Mouse (Mus musculus) 3T3-L1 (cell line): ENCODE results near the gene Ankrd13b.

Experiments used
- DNase-seq: peaks from one replicate; pipeline ENCODE4 v3.0.0-alpha.2; 2015; ENCODE audit warnings: low read depth, low spot score

Ankrd13b gene

DNA sequence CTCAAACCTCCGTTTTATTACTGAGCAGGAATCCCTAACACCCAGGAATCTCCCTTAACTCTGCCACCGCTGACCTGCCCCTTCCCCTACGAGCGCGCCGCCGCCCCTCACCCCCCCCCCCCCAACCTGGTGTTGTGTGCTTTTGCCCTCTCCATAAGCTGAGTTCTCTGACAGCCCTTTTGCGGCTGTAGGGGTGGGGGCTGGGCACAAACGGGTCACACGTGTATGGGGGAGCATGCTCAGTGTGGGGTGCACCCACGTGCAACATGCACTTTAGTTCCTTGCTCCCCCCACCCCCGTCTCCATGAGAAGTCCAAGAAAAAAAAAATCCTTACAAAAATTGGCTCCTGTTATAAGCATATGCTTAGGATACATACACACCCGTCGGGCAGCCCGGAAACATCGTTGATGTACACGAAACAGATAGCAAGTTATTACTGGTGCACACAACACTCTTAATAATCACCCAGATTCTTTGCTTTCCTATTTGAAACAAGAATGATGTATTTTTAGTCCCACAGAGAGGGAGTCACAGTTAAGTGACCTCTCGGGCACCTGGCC is 2.9 kb upstream of the Ankrd13b start:
- DNase-seq, result peak; percentile 61

DNA sequence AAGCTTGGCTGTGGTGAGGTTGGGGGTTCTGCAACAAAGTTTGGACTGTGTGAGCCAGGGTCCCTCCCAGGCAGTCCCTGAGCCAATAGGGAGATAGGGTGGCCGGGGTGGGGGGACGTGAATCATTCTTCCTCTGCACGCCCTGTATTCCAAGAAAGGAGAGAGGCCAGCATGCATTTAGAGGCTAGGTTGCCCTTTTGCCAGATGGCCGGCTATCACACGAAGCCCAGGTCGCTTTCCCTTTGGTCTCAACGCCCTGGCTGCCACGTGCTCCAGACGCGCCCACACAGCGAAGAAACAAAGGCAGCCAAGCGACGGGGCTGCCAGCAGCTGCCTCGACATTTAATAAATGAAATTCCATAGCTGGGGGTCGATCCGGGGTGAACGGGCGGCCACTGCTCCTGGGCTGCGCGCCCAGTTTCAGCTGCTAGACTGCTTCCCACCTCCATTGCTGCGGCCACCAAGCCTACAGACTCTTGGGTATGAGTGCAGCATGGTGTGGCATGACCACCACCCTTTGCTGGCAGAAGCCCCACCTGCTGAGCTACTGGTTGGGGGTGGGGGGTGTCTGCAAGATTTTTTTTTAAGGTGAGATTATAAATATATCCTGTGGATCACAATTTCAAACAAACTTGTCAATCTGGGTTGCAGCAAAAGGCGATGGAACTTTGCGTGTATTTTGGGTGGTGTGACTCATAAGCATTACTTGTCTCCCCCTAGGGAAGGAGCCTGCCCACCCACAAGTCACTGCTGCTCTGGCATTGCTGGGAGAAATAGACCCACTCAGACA is 2.2 kb upstream of the Ankrd13b start:
- DNase-seq, result peak; percentile 91

DNA sequence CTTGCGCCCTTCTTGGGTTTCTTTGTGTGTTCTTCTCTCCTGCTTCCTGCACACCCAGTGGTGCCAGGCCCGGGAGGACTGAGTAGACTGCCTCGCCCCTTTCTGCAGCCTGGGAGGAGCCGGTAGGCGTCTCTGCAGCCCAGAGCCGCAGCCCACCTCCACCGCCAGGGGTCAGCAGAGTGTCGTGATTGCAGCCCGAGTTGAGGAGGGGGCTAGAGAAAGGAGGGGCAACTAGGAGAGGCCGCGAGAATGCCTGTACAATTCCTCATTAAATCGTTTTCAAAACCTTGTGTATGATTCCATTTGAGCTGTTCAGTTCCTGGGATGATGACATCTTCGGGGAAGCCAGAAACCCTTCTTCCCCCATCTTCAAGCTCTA is 1.6 kb upstream of the Ankrd13b start:
- DNase-seq, result peak; percentile 91

DNA sequence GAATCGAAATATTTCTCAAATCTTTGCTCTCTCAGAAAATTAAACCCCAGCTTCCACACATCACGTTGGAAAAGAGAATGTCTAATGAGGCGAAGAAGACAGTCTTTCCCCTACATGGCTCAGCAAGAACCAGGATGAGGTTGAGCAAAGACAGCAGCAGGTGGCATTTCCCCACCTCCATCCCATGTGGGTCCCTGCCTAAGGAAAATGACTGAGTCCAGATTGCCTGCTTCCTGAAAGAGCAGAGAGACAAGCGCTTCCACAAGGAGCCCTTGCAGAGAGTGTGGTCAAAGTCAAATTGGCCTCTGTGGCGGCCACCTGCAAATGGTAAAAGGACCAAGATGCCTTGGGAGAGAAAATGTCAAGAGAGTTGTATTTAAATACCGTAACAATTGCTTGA is 973 bp upstream of the Ankrd13b start:
- no peak for DNase-seq

DNA sequence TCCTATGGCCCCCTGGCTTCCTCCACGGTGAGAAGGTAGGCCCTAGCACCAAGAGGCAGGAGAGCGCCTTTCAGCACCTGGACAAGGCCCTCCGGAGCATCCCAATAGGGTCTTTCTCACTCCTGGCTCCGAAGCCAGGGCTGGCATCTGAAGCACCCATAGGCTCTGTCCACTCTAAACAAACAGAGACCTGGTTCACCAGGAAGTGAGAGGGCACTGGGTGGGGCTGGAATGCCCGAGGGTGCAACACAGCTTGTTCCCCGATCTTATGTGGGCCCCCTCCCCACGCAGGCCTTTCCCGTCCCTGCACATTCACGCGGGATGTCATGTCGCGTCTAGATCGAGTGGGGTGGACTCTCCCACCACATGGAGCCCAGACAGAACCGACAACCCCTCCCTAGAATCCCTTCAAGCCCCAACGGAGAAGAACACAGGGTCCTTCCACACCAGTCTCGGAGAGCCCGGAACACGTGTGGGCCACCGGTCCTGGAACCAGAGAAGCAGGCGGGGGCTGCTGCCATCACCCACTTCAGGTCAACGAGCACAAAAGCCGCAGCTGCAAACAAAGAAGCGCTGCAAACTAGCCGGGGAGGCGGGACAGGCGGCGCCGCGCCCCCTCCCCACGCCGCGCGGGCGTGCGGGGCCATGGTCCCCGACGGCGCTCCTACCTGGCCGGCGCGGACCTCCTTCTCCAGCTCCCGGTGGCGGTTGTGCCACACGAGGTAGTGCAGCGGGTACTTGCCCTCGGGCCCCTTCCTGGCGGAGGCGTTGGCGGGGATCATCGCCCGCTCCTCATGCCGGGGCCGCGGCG is 502 bp downstream of the Ankrd13b start:
- no peak for DNase-seq

DNA sequence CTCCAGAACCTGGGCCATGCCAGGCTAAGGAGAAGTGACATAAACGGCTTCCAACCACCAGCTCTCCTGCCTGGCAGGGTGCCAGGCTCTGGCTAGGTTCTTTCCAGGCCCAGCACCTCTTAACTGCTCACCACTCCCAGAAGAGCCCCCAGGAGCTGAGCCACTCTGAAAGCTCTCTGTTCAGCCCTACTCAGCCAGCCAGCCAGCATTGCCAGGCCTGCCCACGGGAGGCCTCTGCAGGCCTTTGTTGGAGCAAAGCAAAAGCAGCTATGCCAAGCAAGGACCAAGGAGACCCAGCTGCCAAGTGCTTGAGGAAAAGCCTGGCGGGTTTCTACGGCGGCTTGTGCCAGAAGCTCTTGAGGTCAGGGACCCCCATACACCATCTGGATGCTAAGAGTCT is 2.7 kb downstream of the Ankrd13b start:
- DNase-seq, result no peak

DNA sequence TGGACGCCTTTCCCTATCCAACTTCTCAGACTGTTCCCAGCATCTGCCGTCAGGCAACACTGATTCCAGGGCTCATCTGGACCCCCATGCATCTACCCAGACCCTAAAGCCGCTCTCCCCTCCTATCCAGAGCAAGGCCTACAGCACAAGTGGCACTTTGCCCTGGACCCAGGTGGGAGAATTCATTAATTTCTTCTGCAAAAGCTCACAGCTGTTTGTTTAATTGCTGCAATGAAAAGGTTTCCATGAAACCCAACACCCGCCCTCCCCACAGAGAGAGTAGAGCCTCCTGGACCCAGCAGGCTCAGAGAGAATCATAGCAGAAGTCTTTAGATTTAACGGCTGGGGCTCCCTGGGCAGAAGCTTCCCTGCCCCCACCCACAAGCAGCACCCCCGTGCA is 4.2 kb downstream of the Ankrd13b start:
- no peak for DNase-seq

DNA sequence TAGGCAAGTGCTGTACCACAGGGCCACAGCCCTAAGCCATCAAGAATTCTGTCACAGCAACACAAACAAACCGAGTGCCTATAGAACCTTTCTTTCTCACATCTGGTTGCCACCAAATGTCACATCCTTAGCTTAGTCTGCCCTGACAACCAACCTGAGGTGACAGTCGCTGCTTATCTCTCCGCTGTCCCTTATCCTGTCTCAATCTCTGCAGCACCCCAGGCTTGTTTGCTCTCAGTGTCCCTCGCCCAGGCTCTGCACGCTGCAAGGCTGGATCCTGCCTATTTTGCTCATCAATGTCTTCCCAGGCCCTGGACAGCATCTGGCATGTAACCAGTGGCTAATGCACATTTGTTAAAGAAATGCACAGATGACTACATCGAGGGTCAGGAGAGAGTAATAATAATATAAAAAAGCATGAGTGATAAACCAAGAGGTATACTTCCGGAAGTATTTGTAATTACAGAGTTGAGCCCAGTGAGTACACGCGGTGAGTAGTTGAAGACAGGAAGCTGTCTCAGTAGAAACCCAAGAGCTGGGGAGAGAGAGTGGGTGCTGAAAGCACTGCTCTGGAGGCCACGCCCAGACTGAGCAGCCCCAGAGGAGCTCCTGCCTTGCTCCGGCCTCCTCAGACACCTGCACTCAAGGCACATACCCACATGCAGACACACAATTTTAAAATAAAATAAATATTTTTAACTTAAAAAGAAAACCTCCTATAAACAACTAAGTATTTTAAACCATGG is 5.8 kb downstream of the Ankrd13b start:
- no peak for DNase-seq

DNA sequence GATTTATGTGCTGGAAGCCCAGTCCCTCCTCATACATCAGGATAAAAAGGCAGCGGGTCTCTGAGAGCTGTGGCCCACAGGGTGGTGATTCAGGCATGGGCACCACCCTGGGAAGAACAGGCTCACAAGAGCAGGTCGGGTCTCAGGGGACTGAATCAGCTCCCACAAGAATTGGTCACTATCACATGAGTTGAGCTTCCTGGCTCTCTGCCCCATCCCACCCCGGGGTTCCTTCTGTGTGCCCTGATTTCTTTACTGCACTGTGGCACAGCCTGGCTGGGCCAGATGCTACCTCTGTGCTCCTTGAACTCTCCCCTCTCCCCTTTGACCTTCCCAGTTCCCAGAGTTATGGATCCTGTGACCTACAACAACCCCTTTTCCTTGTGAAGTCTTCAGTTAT is 6.4 kb downstream of the Ankrd13b start:
- DNase-seq, result peak; percentile 51

DNA sequence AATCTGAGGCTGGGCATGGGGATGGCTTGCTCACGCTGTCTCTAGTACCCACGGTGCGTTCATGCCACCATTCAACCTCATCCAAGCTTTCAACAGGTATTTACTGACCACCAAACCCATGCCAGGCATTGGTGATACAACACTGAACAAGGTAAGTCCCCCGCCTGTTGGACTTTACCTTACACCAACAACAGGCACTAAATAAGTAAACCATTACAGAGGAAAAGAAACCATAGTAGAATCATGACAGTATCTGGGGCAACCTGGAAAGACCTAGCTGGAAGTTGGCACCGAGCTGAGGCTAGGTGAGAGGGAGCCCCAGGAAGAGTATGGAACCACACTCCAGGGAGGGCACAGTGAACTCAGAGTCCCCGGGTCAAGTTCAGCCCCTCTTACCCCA is 12.6 kb downstream of the Ankrd13b start:
- DNase-seq, result no peak

DNA sequence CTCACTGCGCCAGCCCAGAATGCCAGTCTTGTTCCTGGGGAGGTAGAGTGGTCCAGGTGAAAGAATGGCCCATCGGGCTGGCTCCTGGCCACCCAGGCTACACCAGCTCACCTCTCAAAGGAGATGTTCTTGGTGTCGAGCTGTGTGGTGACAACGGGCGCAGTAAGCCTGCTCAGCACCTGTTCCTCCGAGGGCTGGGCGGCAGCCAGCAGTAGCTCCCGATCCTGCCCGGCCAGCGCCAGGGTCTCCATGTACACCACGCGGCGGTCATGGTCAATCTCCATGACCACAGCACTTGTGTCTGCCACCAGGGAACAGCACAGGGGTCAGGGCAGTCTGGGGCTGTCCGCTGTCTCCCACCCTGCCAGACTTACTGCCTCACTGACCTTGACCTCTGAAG is 13.3 kb downstream of the Ankrd13b start:
- DNase-seq, result no peak

DNA sequence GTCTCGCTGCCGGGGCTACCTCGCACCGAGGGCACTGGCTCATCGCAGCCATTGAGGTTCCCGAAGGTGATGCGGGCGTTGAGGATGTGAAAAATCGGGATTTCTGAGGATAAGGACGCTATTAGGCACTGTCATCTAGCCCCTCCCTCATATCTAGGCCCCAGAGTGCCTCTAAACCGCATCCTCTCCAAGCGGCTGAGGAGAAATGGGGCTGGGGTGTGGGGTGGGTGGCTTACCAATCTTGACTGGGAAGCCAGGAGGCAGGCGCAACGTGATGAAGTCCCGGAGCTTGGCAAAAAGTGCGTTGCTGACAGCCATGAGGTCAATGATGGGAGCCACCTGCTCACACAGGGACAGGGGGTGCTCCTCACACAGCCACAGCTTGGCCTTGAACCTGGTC is 16.7 kb downstream of the Ankrd13b start:
- DNase-seq, result no peak

DNA sequence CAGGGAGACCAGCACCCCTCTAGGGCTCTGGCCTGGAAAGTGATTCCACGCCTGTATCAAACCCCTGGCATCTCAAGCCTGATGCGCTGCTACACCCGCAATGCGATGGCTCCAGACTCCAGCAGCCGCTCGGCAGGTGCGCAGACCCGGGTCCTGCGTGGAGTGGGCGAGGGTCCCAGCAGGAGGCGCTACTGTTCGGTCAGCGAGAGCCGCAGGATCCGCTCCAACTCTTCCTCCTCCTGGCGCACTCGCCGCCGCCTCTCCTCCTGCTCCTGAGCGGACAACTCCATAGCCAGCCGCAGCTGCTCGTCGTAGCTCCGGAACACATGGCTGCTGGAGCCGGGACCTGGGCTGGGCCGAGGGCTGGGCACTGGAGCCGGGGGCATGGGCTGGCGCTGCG is 18.1 kb downstream of the Ankrd13b start:
- DNase-seq, result no peak

DNA sequence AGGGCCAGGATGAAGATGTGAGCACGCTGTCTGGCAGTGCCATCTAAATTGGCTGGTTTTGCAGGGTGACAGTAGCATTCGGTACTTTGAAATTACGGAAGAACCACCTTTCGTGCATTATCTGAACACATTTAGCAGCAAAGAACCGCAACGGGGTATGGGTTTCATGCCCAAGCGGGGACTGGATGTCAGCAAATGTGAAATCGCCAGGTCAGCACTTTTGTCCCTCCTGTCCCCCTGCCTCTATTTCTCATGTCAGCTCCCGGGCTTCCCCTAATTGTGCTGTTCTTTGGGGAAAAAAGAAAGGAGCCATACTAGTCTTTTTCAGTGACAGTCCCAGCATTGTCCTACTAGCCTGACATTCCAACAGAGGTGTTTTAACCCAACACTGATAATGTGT is 21.1 kb downstream of the Ankrd13b start:
- no peak for DNase-seq

DNA sequence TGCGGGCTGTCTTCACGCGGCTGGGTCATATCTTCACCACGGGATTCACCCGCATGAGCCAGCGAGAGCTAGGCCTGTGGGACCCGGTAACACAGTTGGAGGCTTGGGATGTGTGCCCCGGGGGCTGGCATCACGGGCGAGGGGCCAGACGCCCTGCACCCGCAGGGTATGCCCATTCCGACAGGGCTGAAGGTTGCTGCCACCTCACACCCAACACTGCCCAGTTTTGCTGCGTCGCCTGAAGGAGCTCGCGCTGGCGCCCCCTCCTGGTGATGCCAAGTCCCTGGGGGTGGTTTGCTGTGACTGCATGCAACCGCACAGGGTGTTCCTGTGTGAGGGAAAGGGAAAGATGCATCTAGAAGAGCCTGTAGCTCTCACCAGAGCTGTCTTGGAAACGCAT is 21.7 kb downstream of the Ankrd13b start:
- DNase-seq, result peak; percentile 33

DNA sequence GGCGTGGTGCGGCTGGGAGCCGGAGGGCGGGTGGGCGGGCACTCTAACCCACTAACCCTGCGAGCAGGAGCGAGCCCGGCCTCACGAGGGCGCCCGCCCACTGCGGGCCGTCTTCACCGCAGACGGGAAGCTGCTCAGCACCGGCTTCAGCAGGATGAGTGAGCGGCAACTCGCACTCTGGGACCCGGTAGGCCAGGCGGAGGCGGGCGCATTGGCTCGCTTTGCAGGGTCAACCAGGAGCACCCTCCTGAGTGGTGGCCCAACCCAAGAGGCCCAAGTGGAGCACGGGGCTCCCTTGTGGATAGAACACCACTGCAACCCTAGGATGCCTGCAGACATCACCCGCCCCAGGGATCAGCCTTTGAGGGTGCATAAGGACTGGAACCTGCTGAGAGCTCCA is 22.3 kb downstream of the Ankrd13b start:
- no peak for DNase-seq

DNA sequence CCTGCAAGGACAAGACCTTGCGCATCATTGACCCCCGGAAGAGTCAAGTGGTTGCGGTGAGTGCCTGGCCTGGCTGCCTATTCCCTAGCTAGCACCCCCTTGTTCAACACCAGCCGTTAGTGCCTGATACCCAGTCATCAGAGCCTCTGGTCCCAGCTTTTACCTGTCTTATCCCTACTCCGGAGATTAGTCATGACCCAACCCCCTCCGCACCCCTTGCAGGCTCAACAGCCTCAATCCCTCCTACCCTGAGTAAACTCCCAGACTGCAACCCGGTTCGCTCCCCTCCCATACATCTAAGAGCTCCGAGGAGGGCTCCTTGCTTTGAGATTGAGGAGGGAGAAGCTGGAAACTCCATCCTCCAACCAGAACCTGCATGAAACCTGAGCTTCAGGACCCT is 22.9 kb downstream of the Ankrd13b start:
- DNase-seq, result no peak

DNA sequence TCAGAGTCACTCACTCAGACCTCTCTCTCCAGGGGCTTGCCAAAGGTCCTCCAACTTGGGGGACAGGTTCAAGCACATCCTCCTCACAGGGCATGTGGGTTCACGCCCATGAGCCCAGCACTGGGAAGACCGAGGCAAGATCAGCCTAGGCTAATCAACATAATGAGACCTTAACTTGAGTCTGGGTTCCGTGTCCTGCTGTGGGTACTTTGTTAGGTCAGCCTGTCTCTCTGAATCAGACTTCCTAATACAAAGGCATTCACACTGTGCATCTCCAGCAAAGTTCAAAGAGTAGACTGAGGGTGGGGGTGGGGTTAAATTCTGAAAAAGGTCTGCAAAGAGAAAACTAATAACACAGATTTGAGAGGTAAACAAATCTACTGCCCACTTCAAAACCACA is 24.4 kb downstream of the Ankrd13b start:
- DNase-seq, result no peak

DNA sequence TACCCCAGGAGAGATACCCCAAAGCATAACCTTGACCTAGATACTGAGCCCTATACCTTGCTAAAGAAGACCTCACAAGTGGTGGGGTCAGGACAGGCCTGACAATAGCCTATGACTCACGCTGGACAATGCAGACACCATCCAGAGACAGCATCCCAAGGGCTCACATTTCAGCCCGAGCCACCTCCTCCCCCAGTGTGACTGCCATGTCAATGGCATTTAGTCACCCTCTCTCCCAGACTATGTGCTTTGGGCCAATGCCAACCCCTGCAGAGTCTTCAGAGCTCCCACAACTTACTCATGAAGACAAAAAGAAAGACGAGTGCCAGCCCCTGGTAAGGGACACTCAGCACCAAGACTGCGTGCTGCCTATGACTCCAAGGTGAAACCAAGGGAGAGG is 24.8 kb downstream of the Ankrd13b start:
- DNase-seq, result peak; percentile 80

DNA sequence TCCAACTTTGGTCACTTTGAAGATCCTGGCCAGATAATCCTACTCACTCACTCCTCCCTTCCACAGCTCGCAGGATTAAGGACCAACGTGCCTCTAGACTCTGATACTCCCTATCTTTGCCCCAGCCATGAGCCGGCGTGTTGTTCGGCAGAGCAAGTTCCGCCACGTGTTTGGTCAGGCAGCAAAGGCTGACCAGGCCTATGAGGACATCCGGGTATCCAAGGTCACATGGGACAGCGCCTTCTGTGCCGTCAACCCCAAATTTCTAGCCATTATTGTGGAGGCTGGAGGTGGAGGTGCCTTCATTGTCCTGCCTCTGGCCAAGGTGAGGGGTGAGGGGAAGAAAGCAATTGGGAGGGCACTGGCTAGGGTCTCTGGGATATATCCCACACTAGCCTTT is 25.7 kb downstream of the Ankrd13b start:
- DNase-seq, result no peak

DNA sequence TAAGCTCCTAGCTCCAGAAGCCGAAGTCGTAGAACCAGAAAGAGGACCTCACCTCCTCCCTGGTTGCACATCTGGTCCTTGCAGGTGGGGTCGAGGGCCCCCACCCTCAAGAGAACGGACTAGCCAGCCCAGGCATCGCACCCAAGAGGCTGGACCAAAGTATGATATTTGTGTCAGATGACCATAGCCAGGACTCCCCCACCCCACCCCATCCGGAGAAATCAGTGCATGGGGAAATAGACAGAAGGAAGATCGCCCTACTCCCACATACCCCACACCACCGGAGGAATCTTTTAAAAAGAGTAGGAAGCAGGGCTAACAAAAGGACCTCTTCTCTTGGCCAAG is 26.4 kb downstream of the Ankrd13b start:
- no peak for DNase-seq
